Mouse (Mus musculus) heart, embryonic 14.5 days (tissue): ENCODE measurements at regions not wholly inside any gene's neighbourhood (a gene's known extent, or its start where the extent isn't known, plus 50 kb on each side); places are given as distances from the start of the nearest gene placed in this dataset.

Source experiments
- ATAC-seq: fragments of 200-750 bp; cut with Nextera tagmentation; 2 replicates; pipeline ENCODE4 v1.8.0; 2017; ENCODE audit warnings: low read depth, moderate TSS enrichment; ENCODE audit not compliant: insufficient number of reproducible peaks, insufficient read depth, low FRiP score
- H3K27ac ChIP-seq, 2 experiments: fragments of 200-500 bp in 1 of 2; fragments of 300-500 bp in 1 of 2; sonication (generic) in 1 of 2; replicated peaks in 1 of 2; 2 replicates each; pipeline ENCODE4 v1.5.1; 2012 to 2014; ENCODE audit warnings: low read depth in 2 of 2, low read length in 2 of 2, control low read depth in 1 of 2, mild to moderate bottlenecking in 1 of 2, mixed read lengths in 1 of 2; ENCODE audit not compliant: control insufficient read depth in 1 of 2, insufficient read depth in 1 of 2
- H3K27me3 ChIP-seq: fragments of 300-500 bp; sonication (generic); 2 replicates; pipeline ENCODE4 v1.6.1; 2014; ENCODE audit warnings: mild to moderate bottlenecking, low read length, control low read depth; ENCODE audit not compliant: control insufficient read depth, insufficient read depth
- H3K36me3 ChIP-seq: fragments of 300-500 bp; sonication (generic); 2 replicates; pipeline ENCODE4 v1.6.1; 2014; ENCODE audit warnings: mild to moderate bottlenecking, control low read depth, low read length, mixed read lengths; ENCODE audit not compliant: control insufficient read depth, insufficient read depth
- H3K4me1 ChIP-seq, 2 experiments: fragments of 200-500 bp in 1 of 2; fragments of 300-500 bp in 1 of 2; sonication (generic) in 1 of 2; 2 replicates each; pipeline ENCODE4 v1.6.1; 2012 to 2014; ENCODE audit warnings: low read length in 2 of 2, control low read depth in 1 of 2, mixed read lengths in 1 of 2; ENCODE audit not compliant: control insufficient read depth in 2 of 2, insufficient read depth in 2 of 2
- H3K4me2 ChIP-seq: fragments of 300-500 bp; sonication (generic); 2 replicates; pipeline ENCODE4 v1.6.1; 2014; ENCODE audit warnings: mild to moderate bottlenecking, low read length
- H3K4me3 ChIP-seq, 2 experiments: fragments of 200-500 bp in 1 of 2; fragments of 300-500 bp in 1 of 2; sonication (generic) in 1 of 2; 2 replicates each; pipeline ENCODE4 v1.5.1; 2012 to 2014; ENCODE audit warnings: low read length in 2 of 2, mild to moderate bottlenecking in 2 of 2, control low read depth in 1 of 2, low read depth in 1 of 2, moderate library complexity in 1 of 2; ENCODE audit not compliant: control insufficient read depth in 1 of 2, insufficient read depth in 1 of 2
- H3K9ac ChIP-seq: fragments of 300-500 bp; sonication (generic); 2 replicates; pipeline ENCODE4 v1.6.1; 2014; ENCODE audit warnings: mild to moderate bottlenecking, low read length
- H3K9me3 ChIP-seq: fragments of 300-500 bp; sonication (generic); 2 replicates; pipeline ENCODE4 v1.6.1; 2016; ENCODE audit warnings: low read length, control low read depth; ENCODE audit not compliant: control insufficient read depth
- WGBS: fragments of 180-500 bp; shearing (Covaris S2); extraction: QIAGEN DNeasy Blood & Tissue Kit; methylation state at CpG from one replicate; pipeline ENCODE4 v1.1.7; 2014; 5-methylcytosine and 5-hydroxymethylcytosine counted together

DNA sequence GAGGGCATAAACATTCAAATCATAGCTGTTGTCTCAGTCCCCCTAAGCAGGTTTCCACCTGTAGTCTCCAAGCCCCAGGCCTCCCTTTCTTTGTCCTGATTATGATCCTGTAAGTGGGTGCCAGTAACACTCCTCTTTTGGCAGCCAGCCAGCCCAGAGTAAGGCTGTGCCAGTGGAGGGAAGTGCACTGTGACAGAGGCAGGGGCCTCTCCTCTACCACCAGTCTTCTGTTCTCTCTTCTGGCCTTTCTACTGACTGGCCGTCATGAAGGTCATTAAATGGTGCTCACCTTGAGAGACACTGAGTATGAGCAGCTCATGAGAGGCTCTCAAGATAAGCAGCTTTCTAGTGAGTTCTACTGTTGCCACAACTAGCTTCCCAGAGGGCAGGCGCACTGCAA, 63.5 kb upstream of the Met start:
- ATAC-seq: peak; percentile 39; the same call in 1 of the 2 replicates
- Histone ChIP-seq H3K27me3 (no peaks in the 10 kb centered on the region), H3K4me1 (peaks cover 10 to 19% of the 10 kb centered on the region in 2 experiments), H3K4me2 (no peak overlapping the region), H3K36me3 (no peaks in the 10 kb centered on the region), H3K9me3 (no peaks in the 10 kb centered on the region), H3K27ac (peak overlapping the region in 1 of 2 experiments; percentile 52; a peak in 2 of 4 replicates), H3K4me3 (no peak overlapping the region), H3K9ac (no peak overlapping the region)
- 47% methylated on average over 2 of the region's 2 CpGs for WGBS

DNA sequence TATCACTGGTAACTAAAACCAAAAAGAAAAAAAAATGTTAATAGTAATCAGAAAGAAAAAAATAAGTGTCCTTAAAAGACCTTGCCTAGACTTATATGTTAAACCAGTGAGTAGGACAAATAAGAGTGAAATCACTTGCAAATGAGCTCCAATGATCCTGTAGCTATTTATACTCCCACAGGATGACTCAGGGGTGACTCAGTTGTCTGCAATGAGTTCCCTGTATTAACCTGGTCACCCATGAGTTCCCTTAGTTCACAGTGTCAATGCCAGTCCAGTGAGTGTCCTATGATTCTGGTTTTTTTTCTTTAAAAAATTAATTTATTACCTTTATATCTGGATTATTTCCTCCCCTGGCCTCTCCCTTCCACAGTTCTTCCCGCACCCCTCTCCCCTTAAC, 55.5 kb upstream of the Met start:
- Histone ChIP-seq H3K9ac (no peak overlapping the region), H3K36me3 (no peaks in the 10 kb centered on the region), H3K27ac (no peak overlapping the region), H3K9me3 (no peaks in the 10 kb centered on the region), H3K4me1 (peaks cover 4 to 11% of the 10 kb centered on the region in 2 experiments; a peak in 2 of 4 replicates), H3K4me3 (no peak overlapping the region), H3K27me3 (no peaks in the 10 kb centered on the region), H3K4me2 (no peak overlapping the region)
- ATAC-seq: no peak
- 88% methylated on average over 1 of the region's 1 CpGs for WGBS

DNA sequence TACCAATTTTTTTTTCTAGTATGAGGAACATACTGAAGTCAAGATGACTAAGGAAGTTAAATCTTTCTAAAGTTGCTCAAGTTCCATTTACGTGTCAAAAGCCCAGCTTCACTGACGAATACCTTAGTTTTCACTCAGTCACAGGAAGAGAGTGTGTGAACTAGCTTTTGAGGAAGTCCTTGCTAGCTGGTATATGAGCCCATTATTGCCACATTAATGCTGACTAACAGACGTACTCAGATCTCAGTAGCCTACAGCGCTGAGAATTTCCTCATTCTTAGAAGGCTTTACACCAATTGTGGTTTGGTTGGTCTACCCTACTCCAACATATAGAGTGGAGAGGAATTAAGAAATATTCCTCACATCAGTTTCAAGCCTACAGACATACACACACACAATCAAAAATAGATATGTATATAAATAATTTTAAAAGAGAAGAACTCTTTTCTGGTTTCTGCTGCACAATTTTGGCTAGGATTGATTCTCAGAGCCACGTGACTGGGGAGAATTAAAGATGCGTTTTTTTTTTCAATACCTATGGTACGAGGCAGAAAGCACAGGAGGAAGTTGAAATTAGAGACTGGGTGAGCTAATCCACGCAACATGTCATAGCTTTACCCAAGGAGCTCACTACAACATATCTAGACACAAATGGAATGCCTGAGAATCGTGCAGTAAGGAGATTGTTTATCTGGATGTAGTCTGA, 53.7 kb upstream of the Met start:
- H3K36me3 ChIP-seq: no peaks in the 10 kb centered on the region
- H3K4me3 ChIP-seq: no peak overlapping the region
- H3K27ac ChIP-seq: no peak overlapping the region
- 68% methylated on average over 9 of the region's 9 CpGs for WGBS
- H3K9ac ChIP-seq: no peak overlapping the region
- no peak overlapping the region for H3K4me2 ChIP-seq
- ATAC-seq: no peak
- no peaks in the 10 kb centered on the region for H3K9me3 ChIP-seq
- H3K27me3 ChIP-seq: no peaks in the 10 kb centered on the region
- peaks cover 3 to 5% of the 10 kb centered on the region in 2 experiments; a peak in 2 of 4 replicates for H3K4me1 ChIP-seq

DNA sequence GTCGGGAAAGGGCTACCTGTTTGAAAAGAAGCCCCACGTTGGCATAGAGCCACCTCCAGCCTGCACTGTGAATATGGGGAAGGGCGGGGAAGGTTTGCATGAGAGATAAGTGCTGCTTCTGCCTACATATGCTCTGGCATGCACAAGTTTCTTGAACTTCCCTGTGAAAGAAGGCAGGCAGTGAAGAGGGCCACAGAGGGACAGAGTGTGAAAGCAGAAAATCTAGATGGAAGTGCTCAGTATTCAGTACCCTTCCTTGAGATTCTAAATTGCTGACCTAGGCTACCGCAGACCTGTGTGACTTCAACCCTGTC, 53.2 kb upstream of the Met start:
- H3K27me3 ChIP-seq: no peaks in the 10 kb centered on the region
- H3K4me1 ChIP-seq: 0 out of 4 replicates have a peak, but pooled peaks cover 0 to 2% of the 10 kb centered on the region in 2 experiments
- no peaks in the 10 kb centered on the region for H3K9me3 ChIP-seq
- H3K27ac ChIP-seq: no peak overlapping the region
- ATAC-seq: no peak
- H3K4me2 ChIP-seq: no peak overlapping the region
- H3K36me3 ChIP-seq: no peaks in the 10 kb centered on the region
- H3K4me3 ChIP-seq: no peak overlapping the region
- WGBS: 45% methylated on average over 4 of the region's 4 CpGs
- no peak overlapping the region for H3K9ac ChIP-seq
